Mouse (Mus musculus): ENCODE results near the gene Kirrel3.
A peak's percentile ranks its signal among the peaks of the same experiment; 100 is the strongest.

Kirrel3 gene

DNA sequence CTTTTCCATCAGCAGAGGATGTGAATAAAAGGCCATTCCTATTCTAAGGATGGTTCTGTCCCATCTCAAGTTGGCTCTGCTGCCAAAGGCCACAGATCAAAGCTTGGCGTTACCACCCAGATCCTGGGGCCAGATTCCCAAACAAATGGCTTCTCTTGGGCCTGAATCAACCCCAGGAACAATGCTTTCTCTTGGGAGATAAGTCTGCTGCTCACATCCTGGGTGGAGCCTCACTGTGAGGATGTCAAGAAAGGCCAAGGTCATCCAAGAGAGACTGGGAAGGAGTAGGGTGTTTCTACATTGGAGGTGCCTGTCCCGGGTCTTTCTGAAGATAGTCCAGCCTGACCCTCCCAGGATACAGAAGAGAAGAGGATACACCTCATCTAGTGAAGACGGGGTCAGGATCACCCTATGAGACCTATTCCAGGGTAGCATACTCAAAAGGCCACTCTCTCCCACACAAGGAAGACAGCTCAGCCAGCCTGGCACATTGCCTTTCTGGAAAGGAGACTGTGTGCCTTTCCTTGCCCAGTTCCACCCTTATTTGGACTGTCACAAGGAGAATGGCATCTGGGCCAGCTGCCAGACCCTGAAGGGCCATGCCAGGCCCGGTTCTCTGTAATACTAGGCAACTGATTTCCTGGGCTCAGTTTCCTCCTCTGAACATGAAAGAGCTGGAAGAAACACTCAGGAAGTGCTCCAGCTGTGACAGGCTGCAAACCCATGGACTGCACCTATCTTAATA lies 507.9 kb downstream of the Kirrel3 start:
- DNase-seq = peak; percentile 84

DNA sequence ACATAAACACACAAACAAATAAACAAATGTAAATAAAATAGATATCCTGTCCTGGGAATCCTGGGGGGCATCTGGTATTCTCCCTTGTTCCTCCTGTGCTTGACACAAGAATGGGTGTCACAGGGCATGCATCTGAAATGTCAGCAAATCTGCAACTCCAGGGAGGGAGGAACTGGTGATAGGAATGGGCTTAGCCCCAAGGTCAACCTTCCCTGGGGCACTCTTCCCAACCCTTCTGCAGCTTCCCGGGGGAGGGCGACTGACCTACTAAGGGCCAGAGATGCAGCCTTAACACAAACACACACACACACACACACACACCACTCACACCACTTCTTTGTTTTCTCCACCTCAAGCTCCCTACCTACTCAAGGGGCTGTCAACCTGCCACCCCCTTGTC lies 509.4 kb downstream of the Kirrel3 start:
- no peak for DNase-seq

DNA sequence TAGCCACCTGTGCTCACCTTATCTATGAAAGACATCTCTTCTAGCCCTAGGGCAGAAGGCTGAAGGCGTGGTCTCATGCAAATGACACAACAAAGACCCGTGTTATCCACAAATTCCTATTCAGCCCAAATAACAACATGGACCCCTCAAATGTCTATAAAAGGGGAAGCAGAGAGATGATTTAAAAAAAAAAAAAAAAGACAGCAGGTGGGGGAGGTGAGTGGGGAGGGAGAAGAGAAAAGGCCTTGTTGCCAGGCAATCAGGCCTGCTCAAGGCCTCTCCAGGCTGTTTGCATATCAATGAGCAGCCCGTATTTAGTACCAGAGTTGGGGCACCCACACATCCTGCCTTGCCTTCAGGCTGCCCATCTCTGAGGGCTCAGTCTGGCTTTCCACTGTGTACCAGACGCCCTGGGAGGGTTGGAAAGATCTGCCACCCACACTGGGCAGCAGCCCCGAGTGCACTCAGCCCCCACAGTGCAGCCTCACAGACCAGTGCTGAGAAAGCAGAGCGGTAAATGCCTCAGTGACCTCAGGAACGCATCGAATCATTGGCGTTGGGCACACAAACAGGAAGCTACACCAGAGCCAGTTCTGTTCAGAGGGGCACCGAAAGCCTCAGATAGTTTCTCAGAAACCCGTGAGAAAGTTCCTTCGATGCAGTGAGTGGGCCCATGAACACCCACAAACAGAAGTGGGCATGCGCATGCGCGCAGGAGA lies 510.1 kb downstream of the Kirrel3 start:
- DNase-seq = no peak

DNA sequence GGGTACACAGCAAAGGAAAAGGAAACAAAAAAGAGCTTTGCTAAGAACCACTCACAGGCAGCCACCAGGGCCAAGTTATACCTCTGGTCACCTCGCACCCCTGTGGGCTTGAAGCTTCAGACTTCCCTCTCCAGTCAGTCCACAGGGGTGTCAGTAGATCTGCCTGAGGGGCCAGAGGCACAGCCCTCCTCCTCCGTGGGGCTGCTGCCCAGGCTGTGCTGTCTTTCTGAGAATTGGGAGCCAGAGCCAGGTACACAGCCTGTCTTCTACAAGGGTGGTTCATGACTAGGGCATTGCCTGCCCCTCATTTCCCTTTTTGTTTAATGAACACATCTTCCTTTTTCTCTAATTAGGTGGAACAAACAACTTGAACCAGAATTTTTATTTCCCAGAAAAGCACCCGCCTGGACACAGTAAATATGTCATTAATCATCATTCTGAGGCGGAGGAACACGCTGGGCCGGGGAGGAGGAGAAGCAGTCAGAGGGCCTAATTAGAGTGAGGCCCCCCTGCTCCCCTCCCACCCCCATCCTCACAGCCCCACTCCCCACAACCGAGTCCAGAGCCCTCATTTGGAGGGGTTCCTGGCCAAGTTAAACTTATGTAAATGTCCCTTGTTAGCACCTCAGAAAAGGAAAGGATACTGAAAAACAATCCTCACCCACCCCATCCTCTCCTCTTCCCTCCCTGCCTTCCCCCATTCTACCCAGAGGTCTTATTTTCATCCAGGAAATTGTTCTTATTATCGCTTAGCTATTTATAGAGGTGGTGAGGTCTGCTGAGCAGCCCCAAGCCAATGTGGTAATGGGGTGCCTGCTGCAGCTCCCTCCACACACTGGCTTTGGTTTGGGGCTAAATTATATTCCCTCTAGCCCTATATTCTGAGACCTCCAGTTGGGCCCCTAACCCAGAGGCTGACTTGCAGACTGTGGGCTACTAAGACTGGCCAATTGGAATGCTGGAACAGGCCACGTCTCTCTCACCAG lies 512.5 kb downstream of the Kirrel3 start:
- DNase-seq = no peak

DNA sequence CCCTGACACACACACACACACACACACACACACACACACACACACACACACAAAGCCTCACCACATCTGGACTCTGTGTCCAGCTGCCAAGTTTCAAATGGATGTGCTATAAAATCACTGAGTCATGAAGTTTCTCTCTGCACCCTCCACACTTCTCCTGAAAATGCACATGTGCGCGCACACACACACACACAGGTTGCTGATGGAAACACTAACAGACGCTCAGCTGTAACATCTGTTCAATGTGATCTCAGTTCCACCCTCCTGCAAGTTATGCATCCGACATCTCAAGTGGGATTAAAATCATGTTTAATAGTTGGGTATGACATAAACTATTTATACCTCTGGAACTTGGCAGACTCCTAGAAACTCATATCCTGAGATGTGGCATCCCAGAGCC lies 518.4 kb downstream of the Kirrel3 start:
- DNase-seq = no peak

DNA sequence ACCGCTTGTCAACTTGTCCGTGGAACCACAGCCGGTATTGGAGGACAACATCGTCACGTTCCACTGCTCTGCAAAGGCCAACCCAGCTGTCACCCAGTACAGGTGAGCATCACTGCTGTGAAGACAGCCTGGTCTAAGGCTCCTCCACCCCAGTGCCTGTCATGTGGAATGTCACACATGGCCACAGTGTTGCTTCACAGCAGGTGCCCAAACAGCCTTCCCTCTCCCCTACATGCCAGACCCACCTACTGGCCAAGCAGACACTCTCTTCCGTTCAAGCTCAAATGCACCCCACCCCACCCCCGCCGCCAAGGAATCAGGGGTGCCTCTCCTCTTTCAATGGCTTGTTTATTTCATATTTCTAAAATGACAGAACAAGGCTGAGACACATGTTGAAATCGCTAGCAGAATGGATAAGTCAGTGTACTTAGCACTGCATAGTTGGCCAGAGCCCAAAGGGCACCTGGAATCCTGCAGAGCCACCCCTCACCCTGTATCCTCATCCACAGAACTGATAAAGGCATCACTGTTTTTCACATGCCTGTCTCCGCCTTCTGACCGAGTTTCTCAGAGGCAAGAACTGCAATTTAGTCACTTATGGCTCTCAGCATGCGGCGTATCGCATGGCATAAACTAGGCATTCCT lies 522.1 kb downstream of the Kirrel3 start:
- DNase-seq = no peak

DNA sequence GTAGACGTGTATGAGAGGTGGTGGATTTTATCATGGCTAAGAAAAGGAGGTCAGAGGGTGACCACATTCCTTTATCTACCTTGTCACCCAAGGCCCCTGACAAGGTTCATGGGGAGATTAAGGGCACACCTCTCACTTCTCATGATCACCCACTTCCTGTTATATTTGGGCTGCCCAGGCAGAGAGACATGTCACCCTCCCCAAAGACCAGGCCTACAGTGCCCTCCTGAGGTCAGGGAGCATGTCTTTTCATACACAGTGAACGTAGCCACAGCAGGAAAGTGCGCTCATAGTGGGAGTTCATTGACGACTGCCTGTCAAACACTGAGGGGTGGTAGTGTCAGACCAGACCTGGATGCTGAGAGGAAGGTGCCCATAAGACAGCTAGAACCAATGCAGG lies 531.1 kb downstream of the Kirrel3 start:
- DNase-seq = peak; percentile 46

DNA sequence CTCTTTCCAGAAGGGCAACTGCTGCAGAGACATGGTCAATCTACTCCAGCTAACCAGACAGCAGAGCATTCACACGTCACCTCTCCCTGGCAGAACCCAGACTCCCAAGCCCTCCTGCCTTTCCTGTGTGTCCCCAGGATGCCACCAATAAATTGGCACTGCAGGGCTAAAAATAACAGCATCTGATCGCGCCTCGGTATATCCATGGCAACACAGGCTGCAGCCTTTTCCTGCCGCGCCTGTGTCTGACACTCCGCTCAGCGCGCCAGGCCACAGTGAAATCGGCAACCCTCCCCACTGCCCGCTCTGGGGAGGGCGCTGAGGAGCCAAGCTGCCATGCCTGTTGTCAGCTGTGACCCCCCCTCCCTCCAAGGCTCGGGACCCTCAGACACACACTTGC lies 531.9 kb downstream of the Kirrel3 start:
- DNase-seq = peak; percentile 35

DNA sequence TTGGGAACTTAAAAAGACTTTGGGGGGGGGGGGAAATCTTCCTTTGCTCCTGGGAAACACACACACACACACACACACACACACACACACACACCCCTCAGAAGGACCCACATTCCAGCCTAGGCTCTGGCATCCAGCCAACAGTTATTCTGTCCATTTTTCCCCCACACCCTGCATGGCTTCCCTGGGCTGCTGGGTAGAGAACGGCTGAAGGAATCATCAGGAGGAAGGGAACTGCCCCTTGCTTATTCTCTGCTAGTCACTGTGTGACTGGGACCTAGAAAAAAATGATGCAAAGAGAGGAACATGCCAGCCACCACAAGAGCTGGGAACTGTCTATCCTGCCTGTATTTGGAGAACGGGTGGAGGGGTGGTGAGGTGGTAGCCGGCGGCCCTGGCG lies 532.4 kb downstream of the Kirrel3 start:
- DNase-seq = no peak

DNA sequence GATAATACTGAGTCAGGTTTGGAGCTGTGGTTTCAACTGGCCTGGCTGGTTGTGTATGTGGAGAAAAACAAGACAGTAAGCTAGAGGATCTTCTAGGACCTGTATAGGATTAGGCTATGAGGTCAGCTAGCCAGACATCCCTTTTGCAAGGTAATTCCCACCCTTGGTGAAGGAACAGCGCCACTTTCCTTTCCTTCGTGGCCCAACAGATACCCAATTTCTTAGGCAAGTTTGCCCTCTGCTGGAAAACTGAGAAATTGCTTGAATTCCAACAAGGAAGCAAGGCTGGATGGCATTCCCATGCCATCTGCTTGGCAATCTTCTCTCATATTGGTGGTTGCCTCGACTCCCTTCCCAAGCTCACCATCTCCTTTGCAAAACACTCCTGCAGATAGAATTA lies 533.7 kb downstream of the Kirrel3 start:
- DNase-seq = peak; percentile 79

DNA sequence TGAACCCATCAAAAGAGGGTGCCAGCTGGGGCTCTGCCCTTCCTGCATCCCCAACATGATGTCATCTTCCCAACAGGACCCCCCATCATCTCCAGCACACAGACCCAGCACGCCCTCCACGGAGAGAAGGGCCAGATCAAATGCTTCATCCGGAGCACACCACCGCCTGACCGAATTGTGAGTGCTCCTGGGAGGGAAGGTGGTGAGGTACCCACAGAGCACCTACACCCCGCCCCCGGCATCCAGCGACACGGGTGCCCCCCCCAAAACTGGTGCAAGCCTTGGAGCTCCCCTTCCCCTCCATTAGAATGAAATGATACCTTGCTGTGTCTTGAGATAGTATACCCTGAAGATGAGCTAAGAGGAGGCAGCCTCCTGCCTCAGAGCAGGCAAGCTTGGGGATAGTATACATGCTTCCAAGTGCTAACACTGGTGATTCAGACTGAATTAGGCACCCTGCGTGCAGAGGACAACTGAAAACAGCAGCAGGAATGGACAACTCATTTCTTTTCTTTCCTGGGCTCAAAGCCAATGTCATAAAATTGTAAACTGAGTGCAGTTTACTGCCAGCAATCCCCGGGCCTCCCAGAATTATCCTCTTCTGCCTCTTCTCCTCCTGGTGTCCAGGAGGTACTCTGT lies 534.4 kb downstream of the Kirrel3 start:
- no peak for DNase-seq

DNA sequence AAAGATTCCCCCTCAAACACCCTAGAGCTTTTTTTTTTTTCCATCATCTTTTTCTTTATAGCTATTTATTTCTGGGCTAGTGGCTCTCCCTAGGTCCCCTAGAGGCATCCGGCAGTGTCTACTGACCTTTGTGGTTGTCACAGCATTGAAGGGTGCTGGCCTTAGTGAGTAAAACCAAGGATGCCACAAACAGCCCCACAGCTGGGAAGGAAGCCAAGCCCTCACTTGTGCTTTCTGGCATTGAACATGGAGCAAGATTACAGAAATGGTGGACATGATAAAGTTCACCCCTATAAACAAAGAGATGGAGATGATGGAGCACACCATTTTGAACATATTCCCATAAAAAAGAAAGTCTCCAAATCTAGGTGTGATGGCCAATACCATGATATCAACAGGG lies 536.0 kb downstream of the Kirrel3 start:
- no peak for DNase-seq

DNA sequence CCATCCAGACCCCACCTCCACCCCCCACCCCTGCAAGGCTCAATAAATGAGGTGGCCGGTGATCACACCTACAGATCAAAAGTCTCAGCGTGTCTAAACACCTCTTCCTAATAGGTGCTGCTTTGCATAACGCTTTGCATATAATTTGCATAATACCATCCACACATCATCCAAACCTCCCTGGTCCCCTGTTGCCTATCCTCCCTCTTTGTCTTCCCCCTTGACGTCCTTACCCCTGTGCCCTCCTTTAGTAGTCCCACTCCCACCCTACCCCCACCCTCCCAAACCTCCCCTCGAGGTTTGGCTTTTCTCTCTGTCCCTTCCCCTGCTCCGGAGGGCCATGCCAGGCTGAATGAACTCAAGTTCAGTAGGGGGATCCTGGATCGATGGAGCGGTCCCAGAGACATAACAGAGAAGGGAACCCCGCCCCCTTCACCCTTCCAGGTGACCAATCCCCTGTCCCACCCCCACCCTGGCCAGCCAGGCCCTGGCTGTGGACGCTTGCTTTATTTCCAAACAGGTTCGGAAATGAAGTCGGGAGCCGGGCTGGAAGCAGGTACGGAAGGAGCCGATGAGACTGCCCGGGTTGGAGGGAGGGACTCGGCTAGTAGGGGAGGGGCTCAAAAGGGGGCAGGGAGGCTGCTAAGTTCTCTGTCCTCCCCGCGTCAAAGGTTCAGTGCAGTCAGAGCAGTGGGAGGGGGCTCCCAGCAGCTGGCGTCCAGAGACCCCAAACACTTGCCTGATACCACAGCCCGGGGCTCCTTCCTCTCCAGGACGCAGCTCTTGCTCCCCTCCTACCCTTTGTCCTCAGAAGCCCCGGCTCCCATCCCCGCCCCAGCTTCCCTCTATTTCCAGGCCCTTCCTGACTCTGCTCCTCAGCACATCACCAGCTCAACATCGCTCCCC lies 539.1 kb downstream of the Kirrel3 start:
- no peak for DNase-seq

DNA sequence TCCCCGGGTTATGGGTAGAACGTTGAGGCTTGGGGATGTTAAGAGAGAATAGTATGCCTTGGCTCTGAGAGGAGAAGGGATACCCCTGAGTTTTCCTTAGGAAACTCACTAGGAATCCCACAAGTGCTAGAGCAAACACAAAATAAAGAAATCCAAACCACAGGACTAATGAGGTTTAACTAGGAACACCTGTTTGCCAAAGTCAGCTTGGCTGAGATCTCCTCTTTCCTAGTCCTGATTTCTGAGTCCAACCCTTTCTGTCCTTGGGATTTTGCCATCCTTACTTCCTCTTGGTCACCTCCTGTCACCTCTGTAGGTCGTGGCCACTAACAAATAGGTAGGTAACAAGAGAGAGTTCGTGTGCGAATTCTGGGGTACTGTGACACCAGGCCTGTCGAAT lies 540.6 kb downstream of the Kirrel3 start:
- DNase-seq = no peak

DNA sequence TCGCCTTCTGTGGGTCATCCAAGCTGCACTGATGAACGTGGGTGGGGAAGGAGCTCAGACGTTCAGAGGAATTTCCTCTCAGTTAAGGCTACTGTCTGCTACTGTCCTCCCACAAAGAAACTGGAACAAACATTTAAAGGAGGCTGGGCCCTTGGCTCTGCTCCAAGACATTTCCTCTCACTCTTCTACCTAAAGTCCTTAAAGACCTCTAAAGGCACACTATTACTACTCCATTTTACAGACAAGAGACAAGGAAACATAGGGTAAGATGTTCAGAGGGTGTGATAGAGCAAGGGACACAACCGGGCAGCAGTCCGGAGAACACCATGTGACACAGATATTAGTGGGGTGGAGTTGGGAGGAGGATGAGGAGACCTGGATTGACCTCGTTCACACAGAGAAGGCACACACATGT lies 541.2 kb downstream of the Kirrel3 start:
- no peak for DNase-seq

DNA sequence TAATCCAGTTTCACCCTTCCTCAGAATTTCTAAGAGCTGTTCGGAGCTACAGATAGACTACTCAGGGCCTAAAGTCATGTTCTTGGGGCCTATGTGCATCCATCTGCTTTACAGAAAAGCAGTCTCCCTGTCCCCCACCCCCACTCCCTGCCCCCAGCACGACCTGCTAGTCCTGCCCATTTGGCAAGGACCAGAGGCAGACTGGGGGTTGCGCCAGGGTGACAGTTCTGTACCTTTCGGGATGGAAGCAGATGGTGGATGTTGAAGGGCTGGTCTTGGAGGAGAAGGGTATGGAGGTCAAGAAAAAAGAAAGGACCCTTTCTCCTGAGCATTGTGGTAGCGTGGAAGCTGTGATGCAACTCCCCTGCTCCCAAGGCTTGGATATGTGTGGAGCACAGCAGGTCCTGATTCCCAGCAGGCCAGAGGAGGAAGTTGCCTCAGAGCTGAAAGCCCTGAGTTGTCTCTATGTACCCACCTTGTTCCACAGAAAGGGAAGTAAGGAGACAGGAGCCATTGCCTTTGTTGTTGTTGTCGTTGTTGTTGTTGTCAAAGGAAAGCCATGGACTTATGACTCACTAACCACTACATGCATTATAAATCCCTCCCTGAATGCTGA lies 541.8 kb downstream of the Kirrel3 start:
- no peak for DNase-seq

DNA sequence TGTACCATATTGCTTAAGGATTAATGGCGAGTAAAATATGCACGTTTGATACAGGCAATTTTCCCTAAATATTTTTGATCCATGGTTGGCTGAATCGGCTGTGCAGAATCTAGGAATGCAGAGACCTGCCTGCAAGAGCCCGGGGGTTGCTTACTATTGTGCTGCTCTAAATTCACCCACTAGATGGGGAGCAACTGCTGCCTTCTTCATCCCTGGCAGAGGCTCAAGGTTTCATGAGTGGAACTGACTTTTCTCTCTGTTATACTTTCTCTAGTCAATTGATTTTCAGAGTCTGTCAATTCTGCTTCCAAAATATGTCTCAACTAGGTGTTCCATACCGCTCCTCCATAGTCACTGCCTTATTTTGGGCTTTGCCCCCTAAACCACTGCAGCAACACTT lies 545.1 kb downstream of the Kirrel3 start:
- DNase-seq = no peak

DNA sequence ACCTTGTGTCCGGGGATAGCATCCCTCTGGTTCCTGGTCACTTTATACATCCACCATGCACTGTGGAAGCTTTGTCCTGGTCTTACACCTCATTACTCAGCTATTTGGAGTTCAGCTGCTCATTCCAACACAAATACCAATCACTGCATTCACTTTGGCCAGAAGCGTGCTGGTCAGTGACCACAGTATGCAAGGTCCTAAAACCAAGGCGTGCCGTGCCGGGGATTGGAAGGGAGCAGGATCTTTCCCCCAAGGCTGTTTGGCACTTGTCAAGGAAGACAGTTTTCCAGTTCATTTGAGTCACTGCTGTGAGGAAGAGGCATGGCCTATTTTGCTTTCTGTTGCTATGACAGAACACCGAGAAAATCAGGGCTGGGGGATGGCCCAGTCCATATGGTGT lies 546.8 kb downstream of the Kirrel3 start:
- DNase-seq = no peak

DNA sequence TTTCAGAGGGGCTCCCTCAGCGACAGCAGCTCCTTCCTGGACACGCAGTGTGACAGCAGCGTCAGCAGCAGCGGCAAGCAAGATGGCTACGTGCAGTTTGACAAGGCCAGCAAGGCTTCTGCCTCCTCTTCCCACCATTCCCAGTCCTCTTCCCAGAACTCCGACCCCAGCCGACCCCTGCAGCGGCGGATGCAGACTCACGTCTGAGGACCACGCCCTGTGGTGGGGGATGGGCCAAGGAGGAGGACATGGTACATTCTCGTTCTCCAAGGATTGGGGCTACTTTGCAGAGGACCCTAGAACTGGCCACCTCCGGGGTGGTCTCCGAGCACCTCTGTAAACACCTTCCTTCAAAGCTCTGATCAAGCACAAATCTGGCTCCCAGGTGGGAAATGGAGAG lies 549.4 kb downstream of the Kirrel3 start:
- DNase-seq = no peak

DNA sequence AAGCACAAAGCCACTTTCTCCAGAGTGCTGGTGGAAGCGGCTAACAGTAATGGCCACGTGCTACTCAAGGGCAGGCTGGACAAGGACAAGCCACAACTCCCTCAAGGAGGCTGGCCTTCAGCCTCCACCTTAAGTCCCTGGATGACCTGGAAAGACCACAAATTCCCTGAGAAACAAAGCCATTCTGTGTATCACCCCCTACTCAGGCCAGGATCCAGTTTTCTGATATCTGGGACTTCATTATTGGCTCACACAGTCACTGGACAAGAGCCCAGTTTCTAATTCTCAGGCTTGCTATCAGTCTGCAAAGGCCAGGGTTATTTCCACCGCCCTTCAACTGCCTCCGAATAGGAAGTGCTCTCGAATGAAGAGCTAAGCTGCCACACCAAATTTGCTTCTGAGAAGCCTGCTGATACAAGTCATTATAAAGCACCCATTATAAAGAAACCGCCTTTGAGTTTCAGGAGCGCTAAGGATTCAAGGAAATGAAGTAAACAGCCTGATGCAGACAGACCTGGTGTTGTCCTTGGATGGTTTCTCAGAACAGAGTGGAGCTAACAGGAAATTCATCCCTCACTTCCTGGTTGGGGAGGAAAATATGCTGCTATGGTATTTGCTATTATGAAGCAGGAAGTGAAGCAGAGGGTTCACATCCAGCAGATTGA lies 553.4 kb downstream of the Kirrel3 start:
- no peak for DNase-seq

Data from cerebellum, adult 11 months (tissue).